Mouse (Mus musculus): ENCODE measurements around the gene Hadha. TPM values are rescaled to one million over a fixed set of nuclear protein-coding genes. Genes with fewer than 3 reads are reported as not detected.

Gene Hadha
- polyA plus RNA-seq, 1 experiment = 119 TPM

DNA sequence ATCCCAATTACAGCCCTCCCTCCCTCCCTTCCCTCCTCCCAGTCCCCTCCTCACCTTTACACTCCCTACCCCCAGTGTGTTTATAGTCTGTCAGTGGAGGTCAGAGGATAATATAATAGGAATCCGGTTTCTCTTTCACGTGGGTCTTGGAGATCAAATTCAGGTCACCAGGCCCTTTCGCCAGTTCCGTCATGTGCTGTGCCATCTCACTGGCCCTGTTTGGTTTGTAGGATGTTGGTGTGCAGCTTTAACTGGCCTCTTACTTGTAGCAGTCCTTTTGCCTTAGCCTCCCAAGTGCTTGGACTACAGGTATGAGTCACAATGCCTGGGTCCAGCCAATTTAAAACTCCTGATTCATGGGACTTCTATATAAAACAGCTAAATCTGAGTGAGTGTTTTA lies 20.8 kb upstream of the Hadha start:
- Histone ChIP-seq H3K27me3 (ENCODE audit: control insufficient read depth, insufficient read depth, insufficient read length) (no peaks in the 10 kb centered on the region), H3K4me2 (ENCODE audit: low read depth) (no peak overlapping the region), H3K4me3 (no peak overlapping the region), H3K36me3 (ENCODE audit: control insufficient read depth, insufficient read depth) (peaks cover 47% of the 10 kb centered on the region), H3ac (ENCODE audit: control insufficient read depth, insufficient read length) (no peak overlapping the region), H3K79me2 (ENCODE audit: control insufficient read depth, insufficient read depth) (no peaks in the 10 kb centered on the region)
- TF ChIP-seq MAX (IDR thresholded peaks at IDR 0.05; ENCODE audit: low read depth) (no peak), USF1 (IDR thresholded peaks at IDR 0.05; ENCODE audit: low read depth) (no peak), CEBPB (IDR thresholded peaks at IDR 0.05; ENCODE audit: insufficient read depth, poor library complexity, severe bottlenecking) (no peak), E2F4 (IDR thresholded peaks at IDR 0.05; ENCODE audit: insufficient read depth) (no peak), TCF12 (IDR thresholded peaks at IDR 0.05; ENCODE audit: insufficient read depth, poor library complexity, severe bottlenecking) (no peak), POLR2AphosphoS2 (IDR thresholded peaks at IDR 0.05; ENCODE audit: insufficient read length, low read depth) (no peak), POLR2A (IDR thresholded peaks at IDR 0.05; ENCODE audit: insufficient read length, low read depth) (no peak), TCF3 (IDR thresholded peaks at IDR 0.05; ENCODE audit: insufficient read length, low read depth) (no peak), SRF (IDR thresholded peaks at IDR 0.05; ENCODE audit: control insufficient read depth, insufficient read length, low read depth) (no peak), MYOG (IDR thresholded peaks at IDR 0.05; ENCODE audit: control insufficient read depth in 1 of 3, insufficient read depth in 1 of 3, insufficient read length in 2 of 3, low read depth in 2 of 3) (no peak), MYOD1 (IDR thresholded peaks at IDR 0.05; ENCODE audit: control insufficient read depth in 1 of 3, insufficient read length in 2 of 3, low read depth in 2 of 3) (no peak)

DNA sequence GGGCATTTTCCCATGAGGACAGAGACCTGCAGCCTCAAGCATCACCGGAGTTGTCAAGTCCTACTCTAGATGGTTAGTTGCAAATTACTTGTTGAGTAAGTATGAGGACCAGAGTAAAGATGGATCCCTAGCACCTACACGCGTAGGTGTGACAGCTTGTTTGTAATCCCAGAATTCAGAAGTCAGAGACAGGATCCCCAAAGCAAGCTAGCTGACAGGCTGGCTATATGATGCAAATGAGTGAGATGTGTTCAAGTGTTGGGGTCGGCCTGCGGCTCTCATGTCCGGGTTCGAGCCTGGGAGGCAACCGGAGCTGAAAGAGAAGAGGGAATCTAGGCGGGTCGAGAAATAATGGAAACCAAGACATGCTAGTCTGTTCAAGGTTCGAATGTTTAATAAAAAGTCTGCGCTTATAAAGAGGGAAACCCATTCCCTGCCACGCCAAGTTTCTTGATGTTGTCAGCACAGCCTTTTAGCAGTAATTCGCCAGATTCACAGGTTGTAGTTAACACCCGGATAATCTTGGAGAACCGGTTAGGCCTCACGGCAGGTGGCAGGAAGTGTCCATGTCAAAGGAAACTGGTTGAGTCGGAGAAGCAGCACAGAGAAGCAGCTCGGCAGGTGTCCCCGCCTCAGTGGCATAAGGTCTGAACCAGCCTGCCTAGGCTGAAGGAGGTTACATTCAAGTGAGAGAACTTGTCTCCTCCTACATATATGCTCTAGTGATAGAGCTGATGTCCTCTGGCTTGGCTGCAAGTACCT lies 18.1 kb upstream of the Hadha start:
- no peak for TF ChIP-seq SRF (IDR thresholded peaks at IDR 0.05; ENCODE audit: control insufficient read depth, insufficient read length, low read depth)
- no peak for TF ChIP-seq TCF3 (IDR thresholded peaks at IDR 0.05; ENCODE audit: insufficient read length, low read depth)
- TF ChIP-seq MYOG (IDR thresholded peaks at IDR 0.05; ENCODE audit: control insufficient read depth in 1 of 3, insufficient read depth in 1 of 3, insufficient read length in 2 of 3, low read depth in 2 of 3) = no peak
- TF ChIP-seq REST (IDR thresholded peaks at IDR 0.05; ENCODE audit: insufficient read depth, insufficient read length) = no peak
- no peaks in the 10 kb centered on the region for H3K27me3 ChIP-seq (ENCODE audit: control insufficient read depth, insufficient read depth, insufficient read length)

DNA sequence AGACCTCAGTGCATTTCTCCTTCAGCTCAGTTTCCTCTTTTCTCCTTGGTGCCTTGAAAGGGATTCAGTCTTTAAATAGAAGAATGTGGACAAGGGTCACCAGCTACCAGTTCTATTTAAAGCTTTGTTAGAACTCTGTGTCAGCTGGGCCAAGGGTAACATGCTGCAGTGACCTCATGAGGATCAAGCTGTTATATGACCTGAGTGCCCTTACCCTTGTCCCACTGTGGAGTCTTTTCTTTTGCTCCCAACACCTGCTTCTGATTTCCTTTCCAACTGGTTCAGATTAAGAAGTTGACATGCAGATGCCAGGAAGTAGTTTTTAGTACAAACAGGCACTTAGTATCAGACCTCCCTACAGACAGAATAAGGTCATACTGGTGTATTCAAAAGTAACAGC lies 17.2 kb upstream of the Hadha start:
- TF ChIP-seq REST (IDR thresholded peaks at IDR 0.05; ENCODE audit: insufficient read depth, insufficient read length) (no peak), POLR2AphosphoS2 (IDR thresholded peaks at IDR 0.05; ENCODE audit: insufficient read length, low read depth) (no peak), CEBPB (IDR thresholded peaks at IDR 0.05; ENCODE audit: insufficient read depth, poor library complexity, severe bottlenecking) (no peak), MYOD1 (IDR thresholded peaks at IDR 0.05; ENCODE audit: control insufficient read depth in 1 of 3, insufficient read length in 2 of 3, low read depth in 2 of 3) (peak in 1 of 3 experiments; percentile 35), TCF12 (IDR thresholded peaks at IDR 0.05; ENCODE audit: insufficient read depth, poor library complexity, severe bottlenecking) (no peak), MYOG (IDR thresholded peaks at IDR 0.05; ENCODE audit: control insufficient read depth in 1 of 3, insufficient read depth in 1 of 3, insufficient read length in 2 of 3, low read depth in 2 of 3) (peak in 1 of 3 experiments; percentile 38)
- Histone ChIP-seq H3K36me3 (ENCODE audit: control insufficient read depth, insufficient read depth) (peaks cover 37% of the 10 kb centered on the region), H3K27me3 (ENCODE audit: control insufficient read depth, insufficient read depth, insufficient read length) (no peaks in the 10 kb centered on the region), H3K4me3 (no peak overlapping the region), H3ac (ENCODE audit: control insufficient read depth, insufficient read length) (no peak overlapping the region), H3K4me2 (ENCODE audit: low read depth) (peak overlapping the region; percentile 30), H3K79me2 (ENCODE audit: control insufficient read depth, insufficient read depth) (no peaks in the 10 kb centered on the region)

More for the DNA sequence above, 18.1 kb upstream of the Hadha start:
- Histone ChIP-seq H3K4me2 (ENCODE audit: low read depth) (no peak overlapping the region), H3K36me3 (ENCODE audit: control insufficient read depth, insufficient read depth) (peaks cover 42% of the 10 kb centered on the region), H3K4me3 (no peak overlapping the region), H3ac (ENCODE audit: control insufficient read depth, insufficient read length) (no peak overlapping the region), H3K79me2 (ENCODE audit: control insufficient read depth, insufficient read depth) (no peaks in the 10 kb centered on the region)

DNA sequence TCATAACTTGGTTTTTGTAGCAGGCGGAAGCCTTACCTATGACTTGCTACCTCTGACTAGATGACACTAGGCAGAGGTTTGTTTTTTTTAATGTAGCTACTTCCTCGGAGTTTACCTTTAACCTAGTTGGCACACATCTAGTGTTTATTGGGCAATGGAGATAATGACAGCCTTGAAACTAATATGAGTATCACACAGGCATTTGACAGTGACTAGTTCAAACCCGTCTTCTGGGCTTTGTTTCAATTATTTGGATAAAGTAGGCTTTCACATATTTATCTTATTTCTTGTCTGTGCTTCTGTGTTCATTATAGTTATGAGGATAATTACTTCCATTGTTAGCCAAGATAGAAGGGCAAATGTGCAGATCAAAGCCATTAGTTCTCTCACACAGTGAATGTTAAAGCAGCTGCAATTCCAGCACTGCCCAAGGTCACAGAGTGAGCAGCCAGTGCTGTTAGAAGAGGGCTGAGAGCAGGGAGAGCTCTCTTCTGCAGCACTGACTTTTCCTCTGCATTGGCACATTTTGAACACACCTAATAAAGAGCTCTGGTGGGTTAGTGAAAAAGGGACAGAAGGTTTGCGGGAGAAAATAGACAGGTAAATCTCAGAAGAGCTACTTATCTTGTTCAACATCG lies 15.5 kb upstream of the Hadha start:
- Histone ChIP-seq H3K27me3 (ENCODE audit: control insufficient read depth, insufficient read depth, insufficient read length) (no peaks in the 10 kb centered on the region), H3K36me3 (ENCODE audit: control insufficient read depth, insufficient read depth) (peaks cover 35% of the 10 kb centered on the region), H3K4me3 (no peak overlapping the region), H3K79me2 (ENCODE audit: control insufficient read depth, insufficient read depth) (no peaks in the 10 kb centered on the region), H3K4me2 (ENCODE audit: low read depth) (no peak overlapping the region), H3ac (ENCODE audit: control insufficient read depth, insufficient read length) (no peak overlapping the region)
- TF ChIP-seq MYOG (IDR thresholded peaks at IDR 0.05; ENCODE audit: control insufficient read depth in 1 of 3, insufficient read depth in 1 of 3, insufficient read length in 2 of 3, low read depth in 2 of 3) (no peak), CEBPB (IDR thresholded peaks at IDR 0.05; ENCODE audit: insufficient read depth, poor library complexity, severe bottlenecking) (no peak), MAX (IDR thresholded peaks at IDR 0.05; ENCODE audit: low read depth) (no peak)

DNA sequence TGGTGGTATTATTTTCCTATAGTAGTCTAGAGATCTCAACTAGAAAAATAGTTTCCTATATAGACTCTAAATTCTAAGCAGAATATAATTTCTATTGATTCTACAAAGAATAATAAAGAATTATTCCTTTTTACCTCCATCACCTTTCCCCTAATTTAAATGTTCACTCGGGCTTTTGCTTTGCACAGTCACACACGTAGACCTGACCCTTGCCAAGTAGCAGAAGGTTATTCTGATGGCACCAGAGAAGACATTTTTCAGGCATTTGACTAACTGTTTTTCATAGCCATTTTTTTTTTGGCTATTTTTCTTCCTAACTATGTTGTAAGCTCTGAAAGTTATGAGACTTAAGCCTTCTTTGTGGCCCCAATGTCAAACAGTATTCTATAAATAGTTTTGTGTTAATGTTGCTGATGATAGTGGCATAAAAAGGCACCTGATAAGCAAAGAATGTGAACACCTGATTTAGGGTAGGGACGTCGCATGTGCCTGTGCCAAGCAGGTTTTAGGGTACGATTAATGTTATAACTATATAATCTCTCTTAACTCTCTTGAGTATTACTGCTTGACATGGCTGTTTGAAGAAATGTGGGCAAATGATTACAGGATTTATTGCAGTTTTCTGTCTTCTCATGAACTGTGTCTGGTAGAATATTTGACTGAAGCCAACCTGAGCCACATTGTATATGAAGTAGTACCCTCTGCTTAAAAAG lies 10.4 kb upstream of the Hadha start:
- Histone ChIP-seq H3K4me2 (ENCODE audit: low read depth) (no peak overlapping the region), H3K4me3 (no peak overlapping the region), H3ac (ENCODE audit: control insufficient read depth, insufficient read length) (no peak overlapping the region), H3K36me3 (ENCODE audit: control insufficient read depth, insufficient read depth) (peaks cover 16% of the 10 kb centered on the region), H3K27me3 (ENCODE audit: control insufficient read depth, insufficient read depth, insufficient read length) (no peaks in the 10 kb centered on the region), H3K79me2 (ENCODE audit: control insufficient read depth, insufficient read depth) (peaks cover 16% of the 10 kb centered on the region)
- no peak for TF ChIP-seq SRF (IDR thresholded peaks at IDR 0.05; ENCODE audit: control insufficient read depth, insufficient read length, low read depth)
- no peak for TF ChIP-seq TCF3 (IDR thresholded peaks at IDR 0.05; ENCODE audit: insufficient read length, low read depth)
- TF ChIP-seq POLR2AphosphoS2 (IDR thresholded peaks at IDR 0.05; ENCODE audit: insufficient read length, low read depth) = no peak
- no peak for TF ChIP-seq E2F4 (IDR thresholded peaks at IDR 0.05; ENCODE audit: insufficient read depth)

Data from myocyte (in vitro differentiated cells).